Mouse (Mus musculus): ENCODE data around the gene Cd5.

- TF ChIP-seq CTCF (IDR thresholded peaks at IDR 0.05): no peak
- no peak for TF ChIP-seq POLR2A (IDR thresholded peaks at IDR 0.05; ENCODE audit: insufficient read depth, low read depth, low read length)
Observed at GRCm38 (mm10) chr19:10783168-10783567, 44.4 kb upstream of the Cd5 start.

Measured in heart, adult 2 months (tissue).